Mouse (Mus musculus) Patski (cell line): ENCODE results near the gene Olfr868. TPM values are rescaled to one million over a fixed set of nuclear protein-coding genes. Genes with fewer than 3 reads are reported as not detected.

ENCODE experiments used
- ATAC-seq: fragments of 100-300 bp; one replicate; pipeline ENCODE4 v1.8.0; 2021
- CTCF ChIA-PET: fragments of 350-600 bp; sonication (Branson Sonifier 250); formaldehyde crosslinking; loops from one replicate; lab custom pipeline; 2022; ENCODE audit warnings: inconsistent platforms; lab: Charles Lee
- POLR2A ChIA-PET: fragments of 350-600 bp; sonication (Branson Sonifier 250); formaldehyde crosslinking; loops from one replicate; lab custom pipeline; 2022; ENCODE audit warnings: antibody characterized with exemption, inconsistent platforms; lab: Charles Lee
- DNase-seq: peaks from one replicate; pipeline ENCODE4 v3.0.0-alpha.2; 2011; ENCODE audit warnings: low read depth, low spot score
- H3K27me3 ChIP-seq: fragments of 371-371 bp; one replicate; pipeline ENCODE4 v1.5.1; 2021
- CTCF ChIP-seq: fragments of 100-300 bp; IDR thresholded peaks from one replicate; pipeline ENCODE4 v1.5.1; 2021
- in situ Hi-C: fragments of 300-500 bp; cut with MboI; formaldehyde crosslinking; loops from 3 replicates; pipeline ENCODE4 v1.11.1; 2018; ENCODE audit warnings: low pct_unique_long_range_greater_than_20kb, mixed read lengths
- polyA plus RNA-seq: library from polyadenylated mRNA; unstranded; gene quantifications from one replicate; pipeline ENCODE4 v1.2.3, GENCODE M21; 2021

Gene Olfr868
- polyA plus RNA-seq = not detected

- no peak for DNase-seq
- no peak for TF ChIP-seq CTCF
- ChIA-PET POLR2A (no interaction called here), CTCF (no interaction called here)
- ATAC-seq = no peak
- in situ Hi-C loops = no loop called here
- peaks cover 9% of the 10 kb centered on the region for H3K27me3 ChIP-seq
Observed at GRCm38 (mm10) chr9:20098326-20098725, at the start of gene Olfr868. TSS of gene Olfr868 (plus strand) at chr9:20098626.

GRCm38 (mm10) chr9:20057462-20057861 is 41.0 kb upstream of the Olfr868 start, which contains the start of gene Olfr867:
TSS of gene Olfr867 (minus strand) at chr9:20057562.
- H3K27me3 ChIP-seq = peaks cover 13% of the 10 kb centered on the region
- DNase-seq (no peak), ATAC-seq (no peak)
- in situ Hi-C loops = no loop called here
- ChIA-PET CTCF (no interaction called here), POLR2A (no interaction called here)
- no peak for TF ChIP-seq CTCF

GRCm38 (mm10) chr9:20070236-20070635 is 28.2 kb upstream of the Olfr868 start:
- POLR2A ChIA-PET = no interaction called here
- in situ Hi-C loops = no loop called here
- no peaks in the 10 kb centered on the region for H3K27me3 ChIP-seq
- TF ChIP-seq CTCF = no peak
- DNase-seq (no peak), ATAC-seq (no peak)
- CTCF ChIA-PET = no interaction called here

GRCm38 (mm10) chr9:20071291-20071690 is 27.1 kb upstream of the Olfr868 start:
- POLR2A ChIA-PET = no interaction called here
- DNase-seq = no peak
- no peaks in the 10 kb centered on the region for H3K27me3 ChIP-seq
- CTCF ChIA-PET = no interaction called here
- no peak for TF ChIP-seq CTCF
- in situ Hi-C loops = no loop called here
- no peak for ATAC-seq

- peak; percentile 39 for ATAC-seq
- POLR2A ChIA-PET = no interaction called here
- in situ Hi-C loops = no loop called here
- DNase-seq = no peak
- CTCF ChIA-PET = no interaction called here
- TF ChIP-seq CTCF = no peak
- H3K27me3 ChIP-seq = no peaks in the 10 kb centered on the region
Observed at GRCm38 (mm10) chr9:20073523-20074177, 24.8 kb upstream of the Olfr868 start.

GRCm38 (mm10) chr9:20128709-20129108 is 30.3 kb downstream of the Olfr868 start, which contains the start of gene Olfr869:
TSS of gene Olfr869 (plus strand) at chr9:20129009.
- TF ChIP-seq CTCF = no peak
- ChIA-PET POLR2A (no interaction called here), CTCF (no interaction called here)
- no peak for DNase-seq
- peaks cover 6% of the 10 kb centered on the region for H3K27me3 ChIP-seq
- in situ Hi-C loops = no loop called here
- no peak for ATAC-seq

- ChIA-PET CTCF (no interaction called here), POLR2A (no interaction called here)
- peak; percentile 54 for DNase-seq
- ATAC-seq = peak; percentile 86
- H3K27me3 ChIP-seq = no peaks in the 10 kb centered on the region
- TF ChIP-seq CTCF = no peak
- in situ Hi-C loops = no loop called here
Observed at GRCm38 (mm10) chr9:20149706-20150105, 51.3 kb downstream of the Olfr868 start.

Other genes with a start within 250 kb of the Olfr868 start
- not detected for gene Olfr860, start 248.9 kb upstream of the Olfr868 start, polyA plus RNA-seq
- gene Olfr862, start 210.6 kb upstream of the Olfr868 start, polyA plus RNA-seq = not detected
- gene Olfr77, start 181.8 kb upstream of the Olfr868 start, polyA plus RNA-seq = 2.6 TPM
- not detected for gene Olfr866, start 70.6 kb upstream of the Olfr868 start, polyA plus RNA-seq
- gene Olfr867, start 41.1 kb upstream of the Olfr868 start, polyA plus RNA-seq = not detected
- gene Olfr869, start 30.4 kb downstream of the Olfr868 start, polyA plus RNA-seq = not detected
- not detected for gene Olfr870, start 75.4 kb downstream of the Olfr868 start, polyA plus RNA-seq
- gene Olfr871, start 113.6 kb downstream of the Olfr868 start, polyA plus RNA-seq = not detected
- gene Olfr872, start 138.5 kb downstream of the Olfr868 start, polyA plus RNA-seq = not detected
- not detected for gene Olfr39, start 183.7 kb downstream of the Olfr868 start, polyA plus RNA-seq
- not detected for gene Olfr873, start 199.9 kb downstream of the Olfr868 start, polyA plus RNA-seq
- not detected for gene Olfr18, start 237.5 kb downstream of the Olfr868 start, polyA plus RNA-seq